ENCODE assay signal across 9 mouse cellular contexts in the genomic region with DNA sequence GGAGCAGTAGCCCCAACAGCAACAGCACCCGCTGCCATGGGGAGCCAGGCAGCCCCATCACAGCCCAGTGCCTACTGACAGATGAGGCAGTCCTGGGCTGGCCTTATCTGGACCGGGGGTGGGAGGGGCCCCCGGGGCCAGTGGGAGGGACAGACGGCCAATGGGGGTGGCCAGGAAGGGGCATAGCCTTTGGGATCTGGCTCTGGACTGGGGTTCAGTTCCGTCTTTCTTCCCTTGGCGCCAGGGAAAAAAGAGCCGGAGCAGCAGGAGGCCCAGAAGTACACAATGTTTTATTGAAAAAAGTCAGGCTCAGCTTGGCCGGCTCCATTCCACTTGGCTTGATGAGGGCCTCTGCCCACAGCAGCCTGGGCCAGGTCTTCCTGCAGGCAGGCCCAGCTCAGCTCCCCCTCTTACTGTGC. TPM values are rescaled to one million over a fixed set of nuclear protein-coding genes. Genes with fewer than 3 reads are reported as not detected.
DNase-seq lines count a peak whose midpoint lies in the region; ATAC-seq and TF ChIP-seq lines count a peak whose summit lies in the region.
"Had no signal": no experiment of that assay in that cellular context is flagged by ENCODE, and none has a peak within 500 bp of the region (broad histone marks: within the 10 kb centered on the region; RNA-seq: fewer than 3 reads in every experiment).

A gene (minus strand): TSS at position 62 of the 419 bp plus-strand sequence.

- intact Hi-C loops in left cerebral cortex, postnatal 4 days (cut with DNase I): no loop called here
- intact Hi-C loops in heart, postnatal 10 days (cut with DNase I): no loop called here

- WGBS in bone marrow, adult 2 months: 85% methylated on average over 8 of the region's 8 CpGs

- DNase-seq in frontal cortex, adult 2 months (ENCODE audit: extremely low spot score in 1 of 2, low spot score in 1 of 2): peak in 1 of 2 experiments; percentile 51
- DNase-seq in frontal cortex, postnatal 14 days (ENCODE audit: low spot score in 2 of 2): no peak
- peak; percentile 61 for DNase-seq in left cerebral cortex, postnatal 4 days
- no peak for DNase-seq in heart, postnatal 10 days
- DNase-seq: lung, postnatal 36 days had no signal

- no peaks in the 10 kb centered on the region for H3K4me1 ChIP-seq in bone marrow, adult 2 months (ENCODE audit: control insufficient read depth, insufficient read depth, low read length)
- H3K4me1 ChIP-seq in cortical plate, adult 2 months (ENCODE audit: control insufficient read depth, insufficient read depth, low read length): no peaks in the 10 kb centered on the region

- ATAC-seq in megakaryocyte-erythroid progenitor cell, adult 5-6 weeks (replicated peaks; ENCODE audit: low FRiP score, low TSS enrichment, poor library complexity, severe bottlenecking): no peak

- H3K27ac ChIP-seq in bone marrow, adult 2 months (ENCODE audit: control insufficient read depth, insufficient read depth, low read depth, low read length, poor library complexity): no peak within 1 kb of the TSS
- H3K27ac ChIP-seq in cortical plate, adult 2 months (ENCODE audit: insufficient read depth, low read length): peak within 1 kb of the TSS; percentile 76
- H3K27ac ChIP-seq: kidney, postnatal 0 days had no signal

- no peak within 1 kb of the TSS for H3K4me3 ChIP-seq in bone marrow, adult 2 months (replicated peaks; ENCODE audit: control insufficient read depth, low read depth, low read length)
- H3K4me3 ChIP-seq in cortical plate, adult 2 months (ENCODE audit: insufficient read depth, low read length): no peak within 1 kb of the TSS

- TF ChIP-seq CTCF in bone marrow, adult 2 months (IDR thresholded peaks at IDR 0.05; ENCODE audit: control insufficient read depth, insufficient read depth, low read length): no peak
- no peak for TF ChIP-seq CTCF in cortical plate, adult 2 months (IDR thresholded peaks at IDR 0.05; ENCODE audit: extremely low read depth, insufficient read depth, low read length)

- no peak for TF ChIP-seq POLR2A in bone marrow, adult 2 months (IDR thresholded peaks at IDR 0.05; ENCODE audit: borderline replicate concordance, control insufficient read depth, low read depth, low read length)
- peak; percentile 66; the same call in 1 of the 2 replicates for TF ChIP-seq POLR2A in cortical plate, adult 2 months (IDR thresholded peaks at IDR 0.05; ENCODE audit: extremely low read depth, insufficient read depth, low read length)

RNA-seq across cellular contexts. Expression of the gene that starts here (rescaled TPM):
- 75.1 and 75.6 TPM in 2 replicates for polyA plus RNA-seq in frontal cortex, adult 2 months (2012; rRNA removed)
- polyA plus RNA-seq in bone marrow, adult 2 months (2011; ENCODE audit: insufficient read depth, insufficient read length, low replicate concordance, missing spikeins): 4.6 and 15.5 TPM in 2 replicates
- 54.4 and 55.7 TPM in 2 replicates for polyA plus RNA-seq in cortical plate, adult 2 months (2012; rRNA removed)
- total RNA-seq in left cerebral cortex, postnatal 4 days (2021): 1 to 10 TPM; 6.4 to 8.3 TPM
- 3.7 and 4.6 TPM in 2 replicates for total RNA-seq in megakaryocyte-erythroid progenitor cell, adult 5-6 weeks (2014; fragmentation: Nextera tagmentation)
- 1.5 TPM in 1 of 2 replicates, not detected in the other for total RNA-seq in megakaryocyte-erythroid progenitor cell, adult 5-6 weeks (2017)
- under 1 TPM; 0.64 to 0.77 TPM for total RNA-seq in heart, postnatal 10 days (2021)
